Comparison of ENCODE assay signal across 12 mouse cellular contexts in genomic region chr9:61367857-61368566, GRCm38 (mm10). TPM values are rescaled to one million over a fixed set of nuclear protein-coding genes. Genes with fewer than 3 reads are reported as not detected.
DNase-seq lines count a peak whose midpoint lies in the region; ATAC-seq and TF ChIP-seq lines count a peak whose summit lies in the region.
"Had no signal": no experiment of that assay in that cellular context is flagged by ENCODE, and none has a peak within 500 bp of the region (broad histone marks: within the 10 kb centered on the region; RNA-seq: fewer than 3 reads in every experiment).

No protein-coding gene starts in this region.

- TF ChIP-seq CTCF in forebrain, postnatal 0 days (IDR thresholded peaks at IDR 0.05; ENCODE audit: low read depth): no peak
- TF ChIP-seq CTCF in E14TG2a.4 (conservative IDR thresholded peaks at IDR 0.05; ENCODE audit: low read length): no peak
- peak; percentile 15; the same call in 1 of the 2 replicates for TF ChIP-seq CTCF in lung, embryonic 14.5 days (IDR thresholded peaks at IDR 0.05; ENCODE audit: low read depth)

- H3K4me1 ChIP-seq in forebrain, embryonic 10.5 days: peaks cover 74% of the 10 kb centered on the region
- peaks cover 8% of the 10 kb centered on the region for H3K4me1 ChIP-seq in forebrain, postnatal 0 days (ENCODE audit: insufficient read depth)
- peaks cover 73% of the 10 kb centered on the region for H3K4me1 ChIP-seq in E14TG2a.4 (replicated peaks; ENCODE audit: low read depth, low read length)
- H3K4me1 ChIP-seq in intestine, embryonic 16.5 days (ENCODE audit: control insufficient read depth, insufficient read depth, low read length): peaks cover 37% of the 10 kb centered on the region
- H3K4me1 ChIP-seq in lung, embryonic 14.5 days (ENCODE audit: insufficient read depth): peaks cover 41% of the 10 kb centered on the region

- H3K36me3 ChIP-seq in forebrain, embryonic 10.5 days (replicated peaks): no peaks in the 10 kb centered on the region
- H3K36me3 ChIP-seq in forebrain, postnatal 0 days (ENCODE audit: insufficient read depth): no peaks in the 10 kb centered on the region
- no peaks in the 10 kb centered on the region for H3K36me3 ChIP-seq in E14TG2a.4 (ENCODE audit: insufficient read depth, low read length)
- H3K36me3 ChIP-seq in intestine, embryonic 16.5 days (ENCODE audit: control insufficient read depth, insufficient read depth, low read length): no peaks in the 10 kb centered on the region
- H3K36me3 ChIP-seq in lung, embryonic 14.5 days (ENCODE audit: insufficient read depth): no peaks in the 10 kb centered on the region
- H3K36me3 ChIP-seq: limb, embryonic 13.5 days; midbrain, embryonic 13.5 days; stomach, embryonic 15.5 days had no signal

- no peak overlapping the region for H3K9ac ChIP-seq in forebrain, postnatal 0 days
- no peak overlapping the region for H3K9ac ChIP-seq in intestine, embryonic 16.5 days (ENCODE audit: low read depth, low read length)
- no peak overlapping the region for H3K9ac ChIP-seq in lung, embryonic 14.5 days
- H3K9ac ChIP-seq: midbrain, embryonic 13.5 days; stomach, embryonic 15.5 days had no signal

- ATAC-seq in forebrain, postnatal 0 days: no peak
- peak; percentile 42 for ATAC-seq in intestine, embryonic 16.5 days
- no peak for ATAC-seq in lung, embryonic 14.5 days (ENCODE audit: insufficient read depth)
- ATAC-seq in megakaryocyte, adult 5-6 weeks (ENCODE audit: poor library complexity, severe bottlenecking): no peak
- ATAC-seq: midbrain, embryonic 13.5 days had no signal

- H3K4me2 ChIP-seq in forebrain, postnatal 0 days (ENCODE audit: low read depth): no peak overlapping the region
- no peak overlapping the region for H3K4me2 ChIP-seq in intestine, embryonic 16.5 days (ENCODE audit: low read depth, low read length)
- H3K4me2 ChIP-seq in lung, embryonic 14.5 days: peak overlapping the region; percentile 3; the same call in 1 of the 2 replicates

- peaks cover 53% of the 10 kb centered on the region for H3K27me3 ChIP-seq in forebrain, embryonic 10.5 days (ENCODE audit: poor library complexity, severe bottlenecking)
- peaks cover 21% of the 10 kb centered on the region for H3K27me3 ChIP-seq in forebrain, postnatal 0 days (ENCODE audit: insufficient read depth, low read length)
- H3K27me3 ChIP-seq in E14TG2a.4 (ENCODE audit: insufficient read depth, low read length): peaks cover 25% of the 10 kb centered on the region
- no peaks in the 10 kb centered on the region; the same call in 1 of the 2 replicates for H3K27me3 ChIP-seq in intestine, embryonic 16.5 days (replicated peaks; ENCODE audit: control insufficient read depth, insufficient read depth, low read length)
- peaks cover 17% of the 10 kb centered on the region; the same call in 1 of the 2 replicates for H3K27me3 ChIP-seq in lung, embryonic 14.5 days (ENCODE audit: insufficient read depth, low read length)

- no peak overlapping the region for H3K4me3 ChIP-seq in forebrain, embryonic 10.5 days
- no peak overlapping the region for H3K4me3 ChIP-seq in forebrain, postnatal 0 days (ENCODE audit: low read depth, low read length)
- H3K4me3 ChIP-seq in E14TG2a.4 (replicated peaks; ENCODE audit: low read length): 0 out of 2 replicates have a peak overlapping the region, but pooled peaks have one; percentile 30
- no peak overlapping the region for H3K4me3 ChIP-seq in intestine, embryonic 16.5 days (ENCODE audit: low read length)
- H3K4me3 ChIP-seq in lung, embryonic 14.5 days (ENCODE audit: low read depth, low read length): no peak overlapping the region
- H3K4me3 ChIP-seq: layer of hippocampus, adult 2 months; midbrain, embryonic 13.5 days had no signal

- intact Hi-C loops in left cerebral cortex, postnatal 4 days (cut with DNase I): loop anchor here (10.0 kb wide), 1 partner anchor 93 kb away; no protein-coding TSS in a partner anchor
- intact Hi-C loops in heart, postnatal 10 days (cut with DNase I): loop anchor here (5.0 kb wide), 2 partner anchors 51 to 321 kb away; no protein-coding TSS in a partner anchor

- no peak for DNase-seq in forebrain, embryonic 10.5 days (ENCODE audit: extremely low spot score, low spot score)
- DNase-seq in forebrain, postnatal 0 days: no peak
- peak; percentile 65 for DNase-seq in lung, embryonic 14.5 days
- no peak for DNase-seq in left cerebral cortex, postnatal 4 days
- DNase-seq in heart, postnatal 10 days: no peak

- H3K27ac ChIP-seq in forebrain, embryonic 10.5 days: 0 out of 2 replicates have a peak overlapping the region, but pooled peaks have one; percentile 6
- H3K27ac ChIP-seq in forebrain, postnatal 0 days (ENCODE audit: low read depth, low read length): no peak overlapping the region
- H3K27ac ChIP-seq in intestine, embryonic 16.5 days (ENCODE audit: low read length): peak overlapping the region; percentile 10; the same call in 1 of the 2 replicates
- no peak overlapping the region for H3K27ac ChIP-seq in lung, embryonic 14.5 days (ENCODE audit: low read depth)
- H3K27ac ChIP-seq: layer of hippocampus, adult 2 months had no signal

- H3K9me3 ChIP-seq in forebrain, embryonic 10.5 days: no peaks in the 10 kb centered on the region
- no peaks in the 10 kb centered on the region for H3K9me3 ChIP-seq in forebrain, postnatal 0 days (ENCODE audit: low read length)
- 0 out of 2 replicates have a peak, but pooled peaks cover 1% of the 10 kb centered on the region for H3K9me3 ChIP-seq in E14TG2a.4 (ENCODE audit: low read length)
- no peaks in the 10 kb centered on the region for H3K9me3 ChIP-seq in intestine, embryonic 16.5 days (ENCODE audit: control insufficient read depth, low read length)
- no peaks in the 10 kb centered on the region for H3K9me3 ChIP-seq in lung, embryonic 14.5 days (ENCODE audit: low read depth, low read length)
- H3K9me3 ChIP-seq: limb, embryonic 13.5 days; midbrain, embryonic 13.5 days; stomach, embryonic 15.5 days had no signal

- 25% methylated on average over 6 of the region's 6 CpGs for WGBS in forebrain, embryonic 10.5 days
- 29% methylated on average over 6 of the region's 6 CpGs for WGBS in forebrain, postnatal 0 days
- WGBS in intestine, embryonic 16.5 days: 14% methylated on average over 6 of the region's 6 CpGs
- whole genome bisulfite sequencing in lung, embryonic 14.5 days: 6% methylated on average over 6 of the region's 6 CpGs

RNA-seq across cellular contexts. Expression of gene Tle3, which starts 4.2 kb away (rescaled TPM):
- 43.4 and 45.6 TPM in 2 replicates for polyA plus RNA-seq in forebrain, embryonic 10.5 days (2016; fragmentation: Nextera tagmentation; extraction: Ambion mirVana)
- 63.3 and 66.3 TPM in 2 replicates for total RNA-seq in forebrain, postnatal 0 days (2014; rRNA removed)
- 16.3 and 21.1 TPM in 2 replicates for polyA plus RNA-seq in forebrain, postnatal 0 days (2015; fragmentation: Nextera tagmentation; extraction: Ambion mirVana)
- 15.9 and 18.8 TPM in 2 replicates for polyA plus RNA-seq in intestine, embryonic 16.5 days (2015; fragmentation: Nextera tagmentation; extraction: Ambion mirVana)
- 28.7 and 32.5 TPM in 2 replicates for polyA plus RNA-seq in lung, embryonic 14.5 days (2014; fragmentation: Nextera tagmentation; extraction: Ambion mirVana)
- 113 and 146 TPM in 2 replicates for total RNA-seq in megakaryocyte, adult 5-6 weeks (2015)
- total RNA-seq in megakaryocyte, adult 5-6 weeks (2017): 79.4 and 92.9 TPM in 2 replicates
- total RNA-seq in left cerebral cortex, postnatal 4 days (2021): 100 to 1,000 TPM; 102 to 112 TPM
- total RNA-seq in heart, postnatal 10 days (2021): 10 to 100 TPM; 26.9 to 27.4 TPM

Comparison
In these comparisons a context has a peak if more than half of its experiments do, and no peak if none do; other contexts are left out.
1. H3K27ac ChIP-seq: peak in forebrain, embryonic 10.5 days (single experiment) and intestine, embryonic 16.5 days (single experiment); none in forebrain, postnatal 0 days (single experiment) and lung, embryonic 14.5 days (single experiment).